Mouse (Mus musculus): ENCODE measurements around the gene Armc10. TPM values are rescaled to one million over a fixed set of nuclear protein-coding genes. Genes with fewer than 3 reads are reported as not detected.
"Not testable (repeated sequence)": the region's sequence is repeated elsewhere in the genome, so short reads cannot be mapped to it uniquely, and the experiment has no call there.

Armc10 gene
- 10 to 100 TPM; 14.6 to 15.3 TPM for total RNA-seq (2021)

GRCm38 (mm10) chr5:21645439-21646132 is at the start of gene Armc10, which contains the start of gene Fbxl13:
Armc10 (plus strand) TSS chr5:21645813.
Fbxl13 (minus strand) TSS chr5:21645634.
- peak; percentile 85 to 87 for DNase-seq
- intact Hi-C loops (cut with DNase I), result loop anchor here (1.0 to 10.0 kb wide), 3 partner anchors 56 to 763 kb away; partner anchors contain the start of genes Napepld, Phtf2 and Tmem60

GRCm38 (mm10) chr5:21599536-21599935 is 46.1 kb upstream of the Armc10 start:
- intact Hi-C loops (cut with DNase I), result not testable (repeated sequence)

GRCm38 (mm10) chr5:21599961-21600360 is 45.7 kb upstream of the Armc10 start:
- intact Hi-C loops (cut with DNase I), result no loop called here
- DNase-seq, result no peak

More at GRCm38 (mm10) chr5:21599536-21599935, 46.1 kb upstream of the Armc10 start:
- DNase-seq, result not testable (repeated sequence)

DNA sequence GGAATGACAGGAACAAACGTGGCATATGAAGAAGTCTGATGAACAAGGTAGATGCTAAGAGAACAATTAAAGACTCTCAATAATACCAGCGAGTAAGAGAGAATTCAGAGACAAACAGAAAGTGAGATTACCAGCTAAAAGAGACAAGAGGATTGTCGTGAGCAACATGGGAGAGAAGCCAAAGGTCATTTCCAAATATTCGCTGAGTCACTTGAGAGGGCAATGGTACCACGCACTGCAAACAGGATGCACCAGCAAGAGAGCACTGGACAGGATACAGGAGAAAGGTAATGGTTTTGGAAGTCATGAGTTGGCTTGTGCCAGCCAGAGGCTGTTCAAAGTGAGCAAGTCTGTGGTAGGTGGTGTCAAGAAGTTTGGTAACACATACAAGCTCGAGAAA is 39.7 kb upstream of the Armc10 start:
- no peak for DNase-seq
- intact Hi-C loops (cut with DNase I), result no loop called here

GRCm38 (mm10) chr5:21608311-21609304 is 37.0 kb upstream of the Armc10 start:
- DNase-seq, result peak in 1 of 2 experiments; percentile 6
- intact Hi-C loops (cut with DNase I), result no loop called here

- intact Hi-C loops (cut with DNase I), result no loop called here
These were observed 34.6 kb upstream of the Armc10 start for GRCm38 (mm10) chr5:21610996-21611395.

DNA sequence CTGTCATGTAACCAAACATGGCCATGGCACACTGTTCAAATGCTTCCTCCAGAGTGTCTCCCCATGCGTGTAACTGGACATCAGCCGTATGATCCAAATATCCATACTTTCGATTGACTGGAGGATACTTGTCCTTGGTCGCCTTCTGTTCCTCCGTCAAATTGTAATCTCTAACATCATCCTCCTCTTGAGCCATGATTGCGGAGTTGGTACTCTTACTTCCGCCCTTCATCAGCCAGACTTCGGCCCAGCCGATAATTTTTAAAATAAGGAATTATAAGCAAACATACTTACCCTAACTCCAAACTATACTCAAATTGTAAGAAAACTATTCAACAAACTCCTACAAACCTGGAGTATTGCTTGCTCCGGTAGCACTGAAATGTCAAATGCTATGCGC is 31.3 kb upstream of the Armc10 start:
- intact Hi-C loops (cut with DNase I), result not testable (repeated sequence)

More at GRCm38 (mm10) chr5:21610996-21611395, 34.6 kb upstream of the Armc10 start:
- no peak for DNase-seq

DNA sequence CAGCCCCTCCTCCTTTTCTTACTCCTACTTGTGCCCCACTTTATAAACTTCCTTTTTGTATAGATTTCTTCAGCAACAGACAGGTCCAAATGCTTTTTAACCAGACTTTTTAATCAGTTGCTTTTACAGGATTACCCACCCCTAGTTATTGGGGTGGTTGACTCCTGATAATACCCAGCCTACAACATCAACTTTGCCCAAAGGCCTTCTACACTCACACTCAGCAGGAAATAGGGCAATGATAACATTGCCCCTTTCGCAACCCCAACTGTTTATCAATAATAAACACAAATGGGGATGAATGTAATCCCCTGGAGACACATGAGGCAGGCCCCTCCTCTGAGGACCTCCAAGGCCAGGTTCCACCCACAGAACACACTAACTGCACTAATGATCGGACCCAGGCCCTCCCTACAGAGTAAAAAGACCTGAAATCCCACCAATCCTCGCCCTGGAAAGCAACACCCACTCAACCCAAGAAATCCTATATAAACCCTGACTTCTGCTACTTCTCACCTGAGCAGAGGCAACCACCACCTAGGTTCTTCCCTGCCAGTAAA is 29.1 kb upstream of the Armc10 start:
- DNase-seq, result no peak
- intact Hi-C loops (cut with DNase I), result no loop called here

More for the DNA sequence above, 31.3 kb upstream of the Armc10 start:
- DNase-seq, result not testable (repeated sequence)

- intact Hi-C loops (cut with DNase I), result no loop called here
- DNase-seq, result no peak
These were observed 19.7 kb upstream of the Armc10 start for GRCm38 (mm10) chr5:21625916-21626315.

GRCm38 (mm10) chr5:21640961-21641360 is 4.7 kb upstream of the Armc10 start:
- intact Hi-C loops (cut with DNase I), result loop anchor here (1.0 to 10.0 kb wide), 3 partner anchors 207 to 376 kb away; no protein-coding TSS in a partner anchor

DNA sequence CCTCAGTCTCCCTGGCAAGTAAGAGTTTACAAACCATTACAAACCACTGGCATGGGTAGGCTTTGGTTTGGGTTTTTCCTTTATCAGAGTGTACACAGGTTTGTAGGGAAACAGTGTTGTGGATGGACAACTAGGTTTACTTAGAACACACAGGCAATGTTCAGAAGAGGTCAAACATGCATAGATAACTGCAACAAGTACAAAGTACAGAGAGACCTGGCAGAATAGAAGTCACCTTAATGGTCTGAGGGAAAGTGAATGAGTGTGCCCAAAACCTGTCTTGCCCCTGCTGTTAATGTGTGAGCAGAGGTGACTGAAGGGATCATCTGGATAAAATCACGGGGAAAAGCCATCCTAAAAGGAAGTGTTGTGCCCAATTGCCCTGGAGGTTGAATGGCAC is 2.0 kb upstream of the Armc10 start:
- intact Hi-C loops (cut with DNase I), result loop anchor here (2.0 to 10.0 kb wide), 2 partner anchors 319 to 761 kb away; partner anchors contain the start of genes Phtf2 and Tmem60

More at GRCm38 (mm10) chr5:21640961-21641360, 4.7 kb upstream of the Armc10 start:
- peak; percentile 34 to 49 for DNase-seq

DNA sequence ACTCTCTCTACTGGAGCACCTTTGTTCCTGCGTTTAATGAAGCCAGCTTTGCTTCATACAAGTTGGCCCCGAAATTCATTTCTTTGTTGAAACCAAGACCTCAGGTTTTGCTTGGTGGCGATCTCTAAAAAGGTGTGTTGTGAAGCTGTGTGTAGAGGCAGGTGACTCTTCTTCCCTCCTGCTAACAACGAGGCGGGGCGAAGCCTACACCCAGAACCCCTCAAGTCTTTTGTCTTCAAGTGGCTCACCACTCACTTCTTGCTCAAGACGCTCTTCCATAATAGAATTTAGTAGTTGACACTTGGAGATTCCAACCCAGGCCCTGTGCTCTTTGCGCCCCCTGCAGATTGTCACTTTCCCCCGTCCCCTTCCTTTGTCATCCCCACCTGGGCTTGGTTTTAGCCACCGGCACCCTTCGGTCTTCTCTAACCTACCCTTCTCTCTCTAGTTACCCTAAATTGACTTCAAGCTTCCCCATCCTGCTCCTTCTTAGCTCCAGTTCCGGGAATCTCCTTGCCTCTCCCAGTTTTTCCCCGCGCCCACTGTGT is 648 bp upstream of the Armc10 start:
- DNase-seq, result no peak
- intact Hi-C loops (cut with DNase I), result loop anchor here (2.0 to 10.0 kb wide), 2 partner anchors 320 to 762 kb away; partner anchors contain the start of genes Phtf2 and Tmem60

More for the DNA sequence above, 2.0 kb upstream of the Armc10 start:
- no peak for DNase-seq

GRCm38 (mm10) chr5:21646133-21646491 is 499 bp downstream of the Armc10 start:
- DNase-seq, result no peak
- intact Hi-C loops (cut with DNase I), result loop anchor here (1.0 to 10.0 kb wide), 2 partner anchors 55 to 321 kb away; partner anchors contain the start of gene Napepld

- intact Hi-C loops (cut with DNase I), result loop anchor here (5.0 kb wide), 1 partner anchor 867 kb away; no protein-coding TSS in a partner anchor
- DNase-seq, result no peak
These were observed 5.1 kb downstream of the Armc10 start for GRCm38 (mm10) chr5:21650736-21651135.

DNA sequence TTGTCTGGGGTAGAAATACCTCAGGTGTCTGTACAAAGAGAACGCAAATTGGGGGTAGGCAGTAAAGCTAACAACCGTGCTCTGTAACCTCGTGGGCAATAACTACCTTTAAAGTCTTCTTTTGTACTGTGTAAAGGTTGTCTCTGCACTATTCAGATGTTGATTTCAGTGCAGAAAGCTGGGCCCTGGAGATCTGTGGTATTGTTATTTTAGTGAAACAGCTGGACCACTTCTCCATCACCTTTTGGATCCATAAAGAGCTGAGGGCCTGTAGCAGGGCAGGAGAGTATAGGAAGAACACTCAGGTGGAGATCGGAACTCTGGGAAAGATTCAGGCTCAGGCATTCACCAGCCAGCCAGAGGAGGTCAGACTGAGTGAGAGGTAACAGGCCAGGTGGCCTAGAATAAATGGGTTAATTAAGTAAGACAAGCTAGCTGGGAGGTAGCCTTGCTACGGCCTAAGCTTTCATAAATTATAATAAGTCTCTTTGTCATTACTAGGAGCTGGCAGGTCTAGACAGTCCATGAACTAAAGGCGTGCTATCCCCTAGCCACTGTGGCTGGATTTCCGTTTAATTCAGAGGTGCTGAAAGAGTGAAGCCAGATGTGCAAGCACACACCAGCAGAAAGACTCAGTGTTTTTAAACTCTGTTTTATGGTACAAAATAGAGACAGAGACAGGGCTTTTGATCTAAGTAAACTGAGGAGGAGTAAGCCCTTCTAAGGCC is 6.4 kb downstream of the Armc10 start:
- no peak for DNase-seq
- intact Hi-C loops (cut with DNase I), result loop anchor here (5.0 kb wide), 1 partner anchor 865 kb away; no protein-coding TSS in a partner anchor

DNA sequence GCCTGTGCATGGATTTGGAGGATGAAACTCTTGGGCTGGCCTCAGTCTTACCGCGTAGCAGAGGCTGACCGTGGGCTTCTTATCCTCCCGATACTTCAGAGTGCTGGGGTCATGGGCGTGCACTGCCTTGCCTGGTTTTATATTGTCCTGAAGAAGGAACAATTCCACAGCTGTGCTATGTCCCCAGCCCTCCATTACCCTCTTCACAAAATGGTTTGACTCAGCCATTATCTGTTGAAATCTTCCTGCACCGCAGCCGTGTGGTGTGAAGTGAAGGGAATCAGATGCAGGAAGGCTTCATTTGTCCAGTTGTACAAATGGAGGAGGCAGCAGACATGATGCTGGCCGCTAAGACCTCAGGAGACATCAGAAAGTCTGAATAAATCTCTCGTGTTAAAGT is 11.3 kb downstream of the Armc10 start:
- DNase-seq, result no peak
- intact Hi-C loops (cut with DNase I), result no loop called here

DNA sequence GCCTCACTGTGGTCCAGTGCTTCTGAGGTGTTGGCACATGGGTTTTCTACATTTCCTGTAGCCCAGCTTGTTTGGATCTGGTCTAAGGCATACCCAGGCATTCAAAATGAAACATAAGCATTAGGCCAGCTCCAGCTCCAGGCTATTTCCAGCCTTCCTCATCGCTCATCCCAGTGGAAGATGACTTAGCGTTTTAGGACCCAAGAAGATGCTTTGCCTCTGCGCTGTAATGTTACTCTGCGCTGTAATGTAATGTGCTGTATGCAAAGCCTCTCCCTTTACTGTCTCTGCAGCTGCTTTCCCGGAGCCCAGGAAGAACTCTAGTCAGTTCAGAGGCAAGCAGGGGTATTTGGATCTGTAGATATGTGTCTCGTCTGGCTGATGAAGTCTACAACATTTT is 12.4 kb downstream of the Armc10 start:
- intact Hi-C loops (cut with DNase I), result loop anchor here (1.0 kb wide), 1 partner anchor 77 kb away; no protein-coding TSS in a partner anchor
- DNase-seq, result no peak

DNA sequence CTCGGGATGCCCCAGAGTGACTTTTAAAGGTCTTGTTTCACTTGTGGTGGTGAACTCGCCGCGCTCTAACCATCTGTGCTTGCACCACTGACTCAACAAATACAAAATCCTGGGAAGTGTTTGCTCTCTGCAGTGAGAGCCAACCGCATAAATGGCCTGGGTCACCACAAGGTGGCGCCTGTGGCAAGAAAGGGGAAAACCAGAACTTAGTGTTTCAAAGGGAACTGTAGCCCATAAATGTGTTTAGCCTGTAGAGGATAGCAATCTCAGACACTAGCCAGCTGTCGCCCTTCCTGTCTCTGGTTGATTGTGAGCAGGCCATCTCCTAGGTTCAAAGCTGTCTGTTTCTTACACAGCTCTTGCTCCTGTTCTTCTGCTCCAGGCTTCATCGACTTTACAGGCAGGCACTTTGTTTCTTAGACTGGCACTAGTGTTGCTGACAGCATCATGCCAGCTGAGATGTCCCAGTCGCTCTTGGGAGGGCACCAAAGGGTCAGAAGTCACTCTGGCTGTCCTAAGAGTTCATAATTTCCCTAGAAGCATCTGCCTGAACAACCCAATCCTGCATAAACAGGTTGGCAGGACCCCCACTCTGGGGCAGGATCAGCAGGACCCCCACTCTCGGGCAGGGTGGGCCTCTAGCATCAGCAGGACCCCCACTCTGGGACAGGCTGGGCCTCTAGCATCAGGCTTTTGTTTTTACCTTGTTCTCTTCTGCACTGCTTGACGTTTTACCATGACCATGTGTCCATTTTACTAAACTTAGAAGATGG is 13.2 kb downstream of the Armc10 start:
- peak; percentile 86 to 91 for DNase-seq
- intact Hi-C loops (cut with DNase I), result loop anchor here (1.0 kb wide), 1 partner anchor 76 kb away; no protein-coding TSS in a partner anchor
